Mouse (Mus musculus) MEL (cell line): Measurements from ENCODE around the gene Mmachc.

Experiments used
- CTCF ChIP-seq, 3 experiments: IDR thresholded peaks in 2 of 3; conservative IDR thresholded peaks in 1 of 3; 2 replicates each; pipeline ENCODE4 v1.5.1; 2011 to 2012; ENCODE audit warnings: low read length in 3 of 3, low read depth in 2 of 3, mild to moderate bottlenecking in 2 of 3, improper control_type of control experiment in 1 of 3, inconsistent platforms in 1 of 3, mixed read lengths in 1 of 3, moderate library complexity in 1 of 3; ENCODE audit not compliant: control insufficient read depth in 1 of 3, insufficient read depth in 1 of 3, poor library complexity in 1 of 3, severe bottlenecking in 1 of 3
- ELF1 ChIP-seq: IDR thresholded peaks from 2 replicates; pipeline ENCODE4 v1.6.1; 2014; ENCODE audit warnings: low read depth, mild to moderate bottlenecking, inconsistent platforms, low read length, improper control_type of control experiment, moderate library complexity
- ETS1 ChIP-seq: IDR thresholded peaks from 2 replicates; pipeline ENCODE4 v1.6.1; 2012; ENCODE audit warnings: low read depth, mild to moderate bottlenecking, inconsistent platforms, low read length, improper control_type of control experiment, moderate library complexity
- NRF1 ChIP-seq: IDR thresholded peaks from 2 replicates; pipeline ENCODE4 v1.6.1; 2014; ENCODE audit warnings: low read depth, mild to moderate bottlenecking, inconsistent platforms, low read length, improper control_type of control experiment, moderate library complexity; ENCODE audit not compliant: poor library complexity, insufficient read depth, severe bottlenecking
- POLR2A ChIP-seq, 2 experiments: IDR thresholded peaks; 2 replicates each; pipeline ENCODE4 v1.6.1; 2011 to 2012; ENCODE audit warnings: low read length in 2 of 2, mild to moderate bottlenecking in 2 of 2, control low read depth in 1 of 2, improper control_type of control experiment in 1 of 2, low read depth in 1 of 2, moderate library complexity in 1 of 2; ENCODE audit not compliant: control insufficient read depth in 1 of 2, insufficient read depth in 1 of 2, poor library complexity in 1 of 2
- SMC3 ChIP-seq: IDR thresholded peaks from 2 replicates; pipeline ENCODE4 v1.6.1; 2011; ENCODE audit warnings: low read depth, low read length, improper control_type of control experiment
- UBTF ChIP-seq: IDR thresholded peaks from 2 replicates; pipeline ENCODE4 v1.6.1; 2012; ENCODE audit warnings: low read depth, mild to moderate bottlenecking, inconsistent platforms, low read length, improper control_type of control experiment, moderate library complexity, borderline replicate concordance; ENCODE audit not compliant: insufficient read depth
- ZNF384 ChIP-seq: IDR thresholded peaks from 2 replicates; pipeline ENCODE4 v1.6.1; 2012; ENCODE audit warnings: low read depth, mild to moderate bottlenecking, inconsistent platforms, low read length, improper control_type of control experiment

GRCm38 (mm10) chr4:116738972-116739751, 31.0 kb upstream of the Mmachc start:
- TF ChIP-seq NRF1, result no peak
- TF ChIP-seq ELF1, result no peak
- TF ChIP-seq CTCF (IDR thresholded peaks at IDR 0.05 in 2 of 3, conservative IDR thresholded peaks at IDR 0.05 in 1 of 3; ENCODE audit: control insufficient read depth in 1 of 3, insufficient read depth in 1 of 3, low read depth in 2 of 3, low read length in 3 of 3, poor library complexity in 1 of 3, severe bottlenecking in 1 of 3), result no peak
- no peak for TF ChIP-seq SMC3
- no peak for TF ChIP-seq ZNF384
- TF ChIP-seq ETS1, result no peak
- no peak for TF ChIP-seq POLR2A (IDR thresholded peaks at IDR 0.05; ENCODE audit: control insufficient read depth in 1 of 2, insufficient read depth in 1 of 2, low read depth in 1 of 2, low read length in 2 of 2, poor library complexity in 1 of 2)
- TF ChIP-seq UBTF, result no peak
